Mouse (Mus musculus) E14TG2a.4 (cell line): ENCODE measurements at regions not wholly inside any gene's neighbourhood (a gene's known extent, or its start where the extent isn't known, plus 50 kb on each side); places are given as distances from the start of the nearest gene placed in this dataset.

Experiments used
- CTCF ChIP-seq: conservative IDR thresholded peaks from 2 replicates; pipeline ENCODE4 v1.5.1; 2014; ENCODE audit warnings: low read length
- NANOG ChIP-seq: IDR thresholded peaks from 2 replicates; pipeline ENCODE4 v1.6.1; 2014; ENCODE audit warnings: borderline replicate concordance, low read length, mixed read lengths
- POU5F1 ChIP-seq: IDR thresholded peaks from 2 replicates; pipeline ENCODE4 v1.6.1; 2014; ENCODE audit warnings: low read length, borderline replicate concordance

DNA sequence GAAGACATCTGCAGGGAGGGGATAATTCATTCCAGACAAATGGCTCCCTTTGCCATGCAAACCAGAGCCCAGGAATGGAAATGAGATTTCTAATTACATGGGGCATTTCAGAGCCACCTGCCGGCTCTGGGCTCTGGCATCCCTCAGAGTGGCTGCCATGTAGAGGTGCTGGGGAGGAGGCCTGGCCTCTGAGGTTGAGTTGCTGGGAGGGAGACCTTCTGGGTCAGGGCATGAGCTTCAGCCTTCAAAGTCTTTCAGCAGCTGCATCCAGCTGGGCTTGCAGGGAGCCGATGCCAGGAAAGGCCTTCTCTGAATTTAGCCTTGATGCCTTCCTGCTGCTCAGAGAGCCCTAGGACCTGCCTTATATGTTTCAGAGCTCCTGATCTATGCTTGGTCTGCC, 302.1 kb downstream of the Dhx35 start:
- no peak for TF ChIP-seq CTCF
- no peak for TF ChIP-seq POU5F1
- TF ChIP-seq NANOG, result no peak
